Mouse (Mus musculus): ENCODE measurements around the gene Dnmbp.

GRCm38 (mm10) chr19:43851996-43852630, 87.9 kb downstream of the Dnmbp start:
- TF ChIP-seq GATA1 (IDR thresholded peaks at IDR 0.05; ENCODE audit: borderline replicate concordance, low read length) (no peak), CTCF (IDR thresholded peaks at IDR 0.05; ENCODE audit: low read depth, low read length) (no peak), TAL1 (conservative IDR thresholded peaks at IDR 0.05; ENCODE audit: low read depth, low read length) (no peak), POLR2AphosphoS5 (IDR thresholded peaks at IDR 0.05; ENCODE audit: insufficient replicate concordance, low read depth, low read length) (no peak)

Measured in G1E (cell line).